Comparison of ENCODE assay signal across 31 mouse cellular contexts in genomic region chr2:11635471-11636137, GRCm38 (mm10). TPM values are rescaled to one million over a fixed set of nuclear protein-coding genes. Genes with fewer than 3 reads are reported as not detected.
DNase-seq lines count a peak whose midpoint lies in the region; ATAC-seq and TF ChIP-seq lines count a peak whose summit lies in the region.
"Had no signal": no experiment of that assay in that cellular context is flagged by ENCODE, and none has a peak within 500 bp of the region (broad histone marks: within the 10 kb centered on the region; RNA-seq: fewer than 3 reads in every experiment).

No protein-coding gene starts in this region.

- H3K4me1 ChIP-seq in liver, postnatal 0 days (ENCODE audit: insufficient read depth): no peaks in the 10 kb centered on the region
- H3K4me1 ChIP-seq in liver, embryonic 11.5 days (replicated peaks; ENCODE audit: control insufficient read depth, insufficient read depth, low read length): no peaks in the 10 kb centered on the region
- H3K4me1 ChIP-seq: embryonic facial prominence, embryonic 10.5 days; forebrain, embryonic 13.5 days; hindbrain, embryonic 12.5 days; limb, embryonic 12.5 days; liver, embryonic 13.5 days; lung, embryonic 15.5 days; neural tube, embryonic 12.5 days; stomach, embryonic 15.5 days had no signal

- intact Hi-C loops in heart, postnatal 14 days (cut with DNase I): no loop called here

- TF ChIP-seq EP300 in liver, postnatal 0 days (IDR thresholded peaks at IDR 0.05; ENCODE audit: low read depth): no peak

- peak; percentile 10; the same call in 1 of the 2 replicates for ATAC-seq in liver, postnatal 0 days
- no peak for ATAC-seq in liver, embryonic 11.5 days (replicated peaks; ENCODE audit: low FRiP score)
- peak; percentile 18 for ATAC-seq in activated CD4-positive, CD25-positive, alpha-beta regulatory T cell, adult 4 months
- ATAC-seq: forebrain, embryonic 13.5 days had no signal

- peak overlapping the region; percentile 78 for H3K27ac ChIP-seq in liver, postnatal 0 days (ENCODE audit: low read depth)
- no peak overlapping the region for H3K27ac ChIP-seq in liver, embryonic 11.5 days (ENCODE audit: low read depth, low read length)
- H3K27ac ChIP-seq: embryonic facial prominence, embryonic 10.5 days; forebrain, embryonic 13.5 days; heart, adult 2 months; hindbrain, embryonic 12.5 days; limb, embryonic 12.5 days; liver, embryonic 13.5 days; lung, embryonic 15.5 days; neural tube, embryonic 12.5 days; stomach, embryonic 15.5 days had no signal

- no peaks in the 10 kb centered on the region for H3K9me3 ChIP-seq in liver, postnatal 0 days (ENCODE audit: low read length)
- H3K9me3 ChIP-seq in liver, embryonic 11.5 days (ENCODE audit: control insufficient read depth, low read length): no peaks in the 10 kb centered on the region
- H3K9me3 ChIP-seq: embryonic facial prominence, embryonic 10.5 days; forebrain, embryonic 13.5 days; hindbrain, embryonic 12.5 days; limb, embryonic 12.5 days; liver, embryonic 13.5 days; lung, embryonic 15.5 days; neural tube, embryonic 12.5 days; stomach, embryonic 15.5 days had no signal

- no peak for DNase-seq in liver, postnatal 0 days
- no peak for DNase-seq in liver, embryonic 11.5 days (ENCODE audit: low spot score)
- peak; percentile 50 for DNase-seq in splenic B cell, adult 2 months (ENCODE audit: low read depth, low spot score)
- DNase-seq in thymus, postnatal 36 days: peak; percentile 52 to 71
- DNase-seq in ovary, adult 18-20 months (ENCODE audit: low spot score): no peak
- no peak for DNase-seq in gastrocnemius, postnatal 4 days (ENCODE audit: low spot score in 2 of 2)
- no peak for DNase-seq in heart, postnatal 14 days
- DNase-seq: adrenal gland, postnatal 25 days; cerebellum, adult 18-20 months; gastrocnemius, postnatal 10 days; heart, adult 2 months; liver, embryonic 13.5 days; lung, postnatal 4 days; right cerebral cortex, adult 18-20 months had no signal

- WGBS in liver, postnatal 0 days (ENCODE audit: insufficient replicate concordance): 79% methylated on average over 5 of the region's 5 CpGs
- 91% methylated on average over 5 of the region's 5 CpGs for WGBS in liver, embryonic 11.5 days

- TF ChIP-seq CTCF in liver, postnatal 0 days (IDR thresholded peaks at IDR 0.05; ENCODE audit: low read depth): no peak

- H3K9ac ChIP-seq in liver, postnatal 0 days (replicated peaks): no peak overlapping the region
- H3K9ac ChIP-seq in liver, embryonic 11.5 days (ENCODE audit: low read depth, low read length): no peak overlapping the region
- H3K9ac ChIP-seq: forebrain, embryonic 13.5 days; hindbrain, embryonic 12.5 days; limb, embryonic 12.5 days; liver, embryonic 13.5 days; lung, embryonic 15.5 days; neural tube, embryonic 12.5 days; stomach, embryonic 15.5 days had no signal

- H3K36me3 ChIP-seq in liver, postnatal 0 days (replicated peaks; ENCODE audit: insufficient read depth, low read length): no peaks in the 10 kb centered on the region
- H3K36me3 ChIP-seq in liver, embryonic 11.5 days (ENCODE audit: control insufficient read depth, insufficient read depth, low read length): no peaks in the 10 kb centered on the region
- no peaks in the 10 kb centered on the region for H3K36me3 ChIP-seq in splenic B cell, adult 2 months (ENCODE audit: control insufficient read depth, insufficient read depth, low read length, poor library complexity, severe bottlenecking)
- H3K36me3 ChIP-seq: embryonic facial prominence, embryonic 10.5 days; hindbrain, embryonic 12.5 days; limb, embryonic 12.5 days; liver, embryonic 13.5 days; lung, embryonic 15.5 days; neural tube, embryonic 12.5 days; stomach, embryonic 15.5 days had no signal

- no peak overlapping the region for H3K4me3 ChIP-seq in liver, postnatal 0 days (ENCODE audit: low read depth, low read length)
- no peak overlapping the region for H3K4me3 ChIP-seq in liver, embryonic 11.5 days (ENCODE audit: low read depth, low read length)
- H3K4me3 ChIP-seq: embryonic facial prominence, embryonic 10.5 days; forebrain, embryonic 13.5 days; heart, adult 2 months; hindbrain, embryonic 12.5 days; limb, embryonic 12.5 days; liver, embryonic 13.5 days; lung, embryonic 15.5 days; neural tube, embryonic 12.5 days; stomach, embryonic 15.5 days had no signal

- H3K27me3 ChIP-seq in liver, postnatal 0 days (ENCODE audit: insufficient read depth, low read length): no peaks in the 10 kb centered on the region
- H3K27me3 ChIP-seq in liver, embryonic 11.5 days (replicated peaks; ENCODE audit: control insufficient read depth, insufficient read depth, low read length): no peaks in the 10 kb centered on the region
- H3K27me3 ChIP-seq in splenic B cell, adult 2 months (ENCODE audit: control insufficient read depth, insufficient read depth, low read length, poor library complexity, severe bottlenecking): no peaks in the 10 kb centered on the region
- H3K27me3 ChIP-seq: forebrain, embryonic 13.5 days; hindbrain, embryonic 12.5 days; limb, embryonic 12.5 days; liver, embryonic 13.5 days; lung, embryonic 15.5 days; neural tube, embryonic 12.5 days; stomach, embryonic 15.5 days had no signal

- no peak overlapping the region for H3K4me2 ChIP-seq in liver, postnatal 0 days (ENCODE audit: low read depth, low read length)
- no peak overlapping the region for H3K4me2 ChIP-seq in liver, embryonic 11.5 days
- H3K4me2 ChIP-seq: forebrain, embryonic 13.5 days; hindbrain, embryonic 12.5 days; limb, embryonic 12.5 days; liver, embryonic 13.5 days; lung, embryonic 15.5 days; midbrain, embryonic 11.5 days; neural tube, embryonic 12.5 days; stomach, embryonic 15.5 days had no signal

RNA-seq across cellular contexts. Expression of gene Il2ra, which starts 7.0 kb away (rescaled TPM):
- polyA plus RNA-seq in liver, postnatal 0 days (2015; fragmentation: Nextera tagmentation; extraction: Ambion mirVana): 0.06 and 0.23 TPM in 2 replicates
- 0.04 TPM in 1 of 2 replicates, not detected in the other for polyA plus RNA-seq in liver, embryonic 11.5 days (2014; fragmentation: Nextera tagmentation; extraction: Ambion mirVana)
- 100 to 1,000 TPM; 305 to 312 TPM for polyA plus RNA-seq in activated CD4-positive, CD25-positive, alpha-beta regulatory T cell, adult 4 months (2017; shearing (Covaris generic))
- total RNA-seq in gastrocnemius, postnatal 4 days (2021): under 1 TPM; 0.15 to 0.21 TPM
- 1 to 10 TPM in 1 of 2 experiments, under 1 TPM in 1; 0.69 to 1.3 TPM for total RNA-seq in heart, postnatal 14 days (2021)
- total RNA-seq: common myeloid progenitor, adult 5-6 weeks; ES-E14; layer of hippocampus, postnatal 10 days had no signal
- polyA plus RNA-seq: embryonic facial prominence, embryonic 10.5 days; forebrain, embryonic 13.5 days; heart, embryonic 14.5 days; hindbrain, embryonic 12.5 days; intestine, embryonic 14.5 days; kidney, embryonic 16.5 days; limb, embryonic 12.5 days; liver, embryonic 13.5 days; midbrain, embryonic 11.5 days; neural tube, embryonic 12.5 days had no signal

RNA-seq across cellular contexts. Expression of gene Gm17490, which starts 9.5 kb away (rescaled TPM):
- polyA plus RNA-seq in liver, postnatal 0 days (2015; fragmentation: Nextera tagmentation; extraction: Ambion mirVana): not detected in 2 replicates
- polyA plus RNA-seq in liver, embryonic 11.5 days (2014; fragmentation: Nextera tagmentation; extraction: Ambion mirVana): not detected in 2 replicates
- not detected for polyA plus RNA-seq in activated CD4-positive, CD25-positive, alpha-beta regulatory T cell, adult 4 months (2017; shearing (Covaris generic))
- total RNA-seq in gastrocnemius, postnatal 4 days (2021): not detected
- total RNA-seq in heart, postnatal 14 days (2021): not detected
- total RNA-seq: adrenal gland, postnatal 25 days; common myeloid progenitor, adult 5-6 weeks; ES-E14; gastrocnemius, postnatal 10 days; heart, adult 2 months; layer of hippocampus, postnatal 10 days; monocyte, adult 5-6 weeks had no signal
- polyA plus RNA-seq: embryonic facial prominence, embryonic 10.5 days; forebrain, embryonic 13.5 days; heart, adult 2 months; heart, embryonic 14.5 days; hindbrain, embryonic 12.5 days; intestine, embryonic 14.5 days; kidney, embryonic 16.5 days; large intestine, adult 2 months; limb, embryonic 12.5 days; liver, embryonic 13.5 days; lung, embryonic 15.5 days; midbrain, embryonic 11.5 days; neural tube, embryonic 12.5 days; stomach, embryonic 15.5 days had no signal

RNA-seq across cellular contexts. Expression of gene Rbm17, which starts 31.7 kb away (rescaled TPM):
- polyA plus RNA-seq in liver, postnatal 0 days (2015; fragmentation: Nextera tagmentation; extraction: Ambion mirVana): 46.9 and 50.8 TPM in 2 replicates
- polyA plus RNA-seq in liver, embryonic 11.5 days (2014; fragmentation: Nextera tagmentation; extraction: Ambion mirVana): 176 and 179 TPM in 2 replicates
- 10 to 100 TPM; 33.1 to 38.5 TPM for polyA plus RNA-seq in activated CD4-positive, CD25-positive, alpha-beta regulatory T cell, adult 4 months (2017; shearing (Covaris generic))
- 10 to 100 TPM; 86.5 to 99.4 TPM for total RNA-seq in gastrocnemius, postnatal 4 days (2021)
- 10 to 100 TPM; 59.4 to 62.5 TPM for total RNA-seq in heart, postnatal 14 days (2021)

Comparison
In these comparisons a context has a peak if more than half of its experiments do, and no peak if none do; other contexts are left out.
1. DNase-seq: peak in splenic B cell, adult 2 months (single experiment) and thymus, postnatal 36 days (2 of 2); none in liver, postnatal 0 days (single experiment), liver, embryonic 11.5 days (single experiment), ovary, adult 18-20 months (single experiment), gastrocnemius, postnatal 4 days (0 of 2) and heart, postnatal 14 days (0 of 2).
2. RNA of gene Il2ra, which starts 7.0 kb away (polyA plus RNA-seq): 305 to 312 TPM in activated CD4-positive, CD25-positive, alpha-beta regulatory T cell, adult 4 months; 0.06 to 0.23 TPM in liver, postnatal 0 days and 0.04 TPM in liver, embryonic 11.5 days; every median in the first group is over 100 times any median in the second.